ENCODE assay signal across 16 mouse cellular contexts in the genomic region with DNA sequence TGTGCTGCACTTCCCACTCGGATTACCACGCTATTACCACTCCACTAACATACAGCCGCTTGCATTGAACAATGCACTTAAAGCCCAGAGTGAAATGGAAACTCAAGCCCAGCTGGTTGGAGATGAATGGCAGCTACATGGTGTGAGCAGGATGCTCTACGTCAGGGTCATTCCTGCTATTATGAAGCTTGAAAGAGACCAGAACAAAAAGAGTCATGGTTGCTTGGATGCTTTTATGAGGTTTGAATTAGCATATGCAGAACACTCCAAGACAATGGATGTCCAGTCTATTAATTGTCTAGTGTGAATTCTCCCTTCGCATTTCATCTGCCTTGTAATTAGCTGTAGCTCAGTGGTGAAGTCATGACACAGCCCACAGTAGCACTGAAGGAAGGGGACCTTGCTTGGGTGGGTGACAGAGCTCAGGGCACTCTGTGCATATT.
DNase-seq lines count a peak whose midpoint lies in the region; ATAC-seq and TF ChIP-seq lines count a peak whose summit lies in the region.
"Had no signal": no experiment of that assay in that cellular context is flagged by ENCODE, and none has a peak within 500 bp of the region (broad histone marks: within the 10 kb centered on the region; RNA-seq: fewer than 3 reads in every experiment).

No protein-coding gene starts in this region.

- H3K36me3 ChIP-seq in forebrain, embryonic 16.5 days (ENCODE audit: control insufficient read depth, insufficient read depth), result no peaks in the 10 kb centered on the region
- H3K36me3 ChIP-seq in midbrain, embryonic 12.5 days, result no peaks in the 10 kb centered on the region
- no peaks in the 10 kb centered on the region for H3K36me3 ChIP-seq in neural tube, embryonic 15.5 days
- no peaks in the 10 kb centered on the region for H3K36me3 ChIP-seq in liver, embryonic 11.5 days (ENCODE audit: control insufficient read depth, insufficient read depth, low read length)

- H3K9me3 ChIP-seq in forebrain, embryonic 16.5 days (ENCODE audit: control insufficient read depth, low read length), result no peaks in the 10 kb centered on the region
- no peaks in the 10 kb centered on the region for H3K9me3 ChIP-seq in midbrain, embryonic 12.5 days
- H3K9me3 ChIP-seq in neural tube, embryonic 15.5 days (replicated peaks), result no peaks in the 10 kb centered on the region
- H3K9me3 ChIP-seq in liver, embryonic 11.5 days (ENCODE audit: control insufficient read depth, low read length), result no peaks in the 10 kb centered on the region
- H3K9me3 ChIP-seq: megakaryocyte, embryonic 14.5 days had no signal

- DNase-seq in embryo, embryonic 11 days, result peak; percentile 46
- DNase-seq in liver, embryonic 11.5 days (ENCODE audit: low spot score), result no peak
- DNase-seq in gastrocnemius, postnatal 4 days (ENCODE audit: low spot score in 2 of 2), result no peak
- no peak for DNase-seq in layer of hippocampus, adult 2 months (ENCODE audit: low spot score in 2 of 2)
- DNase-seq: adrenal gland, adult 8-10 months; gastrocnemius, postnatal 14 days; kidney, postnatal 36 days; liver had no signal

- H3K4me2 ChIP-seq in forebrain, embryonic 16.5 days (ENCODE audit: low read length), result no peak overlapping the region
- H3K4me2 ChIP-seq in midbrain, embryonic 12.5 days (replicated peaks), result peak overlapping the region; percentile 11; the same call in 1 of the 2 replicates
- no peak overlapping the region for H3K4me2 ChIP-seq in neural tube, embryonic 15.5 days
- no peak overlapping the region for H3K4me2 ChIP-seq in liver, embryonic 11.5 days

- TF ChIP-seq CTCF in layer of hippocampus, adult 2 months (conservative IDR thresholded peaks at IDR 0.05), result no peak

- H3K4me1 ChIP-seq in forebrain, embryonic 16.5 days (replicated peaks; ENCODE audit: control insufficient read depth, insufficient read depth, low read length), result peaks cover 14% of the 10 kb centered on the region
- H3K4me1 ChIP-seq in midbrain, embryonic 12.5 days, result peaks cover 17% of the 10 kb centered on the region
- peaks cover 11% of the 10 kb centered on the region; the same call in 1 of the 2 replicates for H3K4me1 ChIP-seq in neural tube, embryonic 15.5 days
- no peaks in the 10 kb centered on the region for H3K4me1 ChIP-seq in liver, embryonic 11.5 days (replicated peaks; ENCODE audit: control insufficient read depth, insufficient read depth, low read length)

- peak overlapping the region; percentile 82 for H3K27ac ChIP-seq in forebrain, embryonic 16.5 days (ENCODE audit: low read length)
- H3K27ac ChIP-seq in midbrain, embryonic 12.5 days (replicated peaks), result peak overlapping the region; percentile 67
- H3K27ac ChIP-seq in neural tube, embryonic 15.5 days (replicated peaks), result 0 out of 2 replicates have a peak overlapping the region, but pooled peaks have one; percentile 11
- no peak overlapping the region for H3K27ac ChIP-seq in liver, embryonic 11.5 days (ENCODE audit: low read depth, low read length)
- H3K27ac ChIP-seq in layer of hippocampus, adult 2 months, result no peak overlapping the region
- H3K27ac ChIP-seq: stomach, postnatal 0 days had no signal

- no peak overlapping the region for H3K9ac ChIP-seq in forebrain, embryonic 16.5 days (replicated peaks; ENCODE audit: low read depth, low read length)
- no peak overlapping the region for H3K9ac ChIP-seq in midbrain, embryonic 12.5 days (replicated peaks)
- H3K9ac ChIP-seq in neural tube, embryonic 15.5 days (replicated peaks), result no peak overlapping the region
- H3K9ac ChIP-seq in liver, embryonic 11.5 days (ENCODE audit: low read depth, low read length), result no peak overlapping the region

- peak; percentile 95 for ATAC-seq in forebrain, embryonic 16.5 days
- peak; percentile 96 for ATAC-seq in midbrain, embryonic 12.5 days (ENCODE audit: low FRiP score, low read depth)
- ATAC-seq in neural tube, embryonic 15.5 days (ENCODE audit: low FRiP score), result peak; percentile 81
- ATAC-seq in liver, embryonic 11.5 days (replicated peaks; ENCODE audit: low FRiP score), result no peak
- ATAC-seq: inflammation-experienced regulatory T-cells, adult 6 months; Patski had no signal

- no peak overlapping the region for H3K4me3 ChIP-seq in forebrain, embryonic 16.5 days (replicated peaks; ENCODE audit: low read length)
- no peak overlapping the region for H3K4me3 ChIP-seq in midbrain, embryonic 12.5 days
- no peak overlapping the region for H3K4me3 ChIP-seq in neural tube, embryonic 15.5 days (replicated peaks)
- H3K4me3 ChIP-seq in liver, embryonic 11.5 days (ENCODE audit: low read depth, low read length), result no peak overlapping the region
- no peak overlapping the region for H3K4me3 ChIP-seq in layer of hippocampus, adult 2 months
- H3K4me3 ChIP-seq: megakaryocyte, embryonic 14.5 days had no signal

- 8% methylated on average over 5 of the region's 5 CpGs for WGBS in forebrain, embryonic 16.5 days
- 29% methylated on average over 5 of the region's 5 CpGs for WGBS in midbrain, embryonic 12.5 days
- WGBS in neural tube, embryonic 15.5 days, result 20% methylated on average over 5 of the region's 5 CpGs
- WGBS in liver, embryonic 11.5 days, result 86% methylated on average over 5 of the region's 5 CpGs

- no peaks in the 10 kb centered on the region for H3K27me3 ChIP-seq in forebrain, embryonic 16.5 days (replicated peaks; ENCODE audit: control insufficient read depth, insufficient read depth, low read length)
- no peaks in the 10 kb centered on the region for H3K27me3 ChIP-seq in midbrain, embryonic 12.5 days
- no peaks in the 10 kb centered on the region for H3K27me3 ChIP-seq in neural tube, embryonic 15.5 days (replicated peaks)
- no peaks in the 10 kb centered on the region for H3K27me3 ChIP-seq in liver, embryonic 11.5 days (replicated peaks; ENCODE audit: control insufficient read depth, insufficient read depth, low read length)
- H3K27me3 ChIP-seq: CH12.LX; megakaryocyte, embryonic 14.5 days; Patski had no signal

Comparison
In these comparisons a context has a peak if more than half of its experiments do, and no peak if none do; other contexts are left out.
1. H3K27ac ChIP-seq: peak in forebrain, embryonic 16.5 days (single experiment), midbrain, embryonic 12.5 days (single experiment) and neural tube, embryonic 15.5 days (single experiment); none in liver, embryonic 11.5 days (single experiment) and layer of hippocampus, adult 2 months (single experiment).